Mouse (Mus musculus): ENCODE measurements around the gene Myo1d.

GRCm38 (mm10) chr11:80754201-80754600 lies 25.6 kb downstream of the Myo1d start:
- no peak for TF ChIP-seq POLR2A (IDR thresholded peaks at IDR 0.05; ENCODE audit: extremely low read depth, insufficient read depth, low read length)
- TF ChIP-seq CTCF (IDR thresholded peaks at IDR 0.05; ENCODE audit: extremely low read depth, insufficient read depth, low read length), result no peak
